28 mouse cellular contexts compared by ENCODE assay signal in genomic region chr10:22004763-22005162, GRCm38 (mm10).
DNase-seq lines count a peak whose midpoint lies in the region; ATAC-seq and TF ChIP-seq lines count a peak whose summit lies in the region.
"Had no signal": no experiment of that assay in that cellular context is flagged by ENCODE, and none has a peak within 500 bp of the region (broad histone marks: within the 10 kb centered on the region; RNA-seq: fewer than 3 reads in every experiment).

No protein-coding gene starts in this region.

- H3K4me1 ChIP-seq in forebrain, embryonic 10.5 days: peaks cover 6% of the 10 kb centered on the region; the same call in 1 of the 2 replicates
- no peaks in the 10 kb centered on the region for H3K4me1 ChIP-seq in forebrain, embryonic 14.5 days (ENCODE audit: control insufficient read depth, insufficient read depth, low read length)
- H3K4me1 ChIP-seq in intestine, embryonic 14.5 days (replicated peaks; ENCODE audit: control insufficient read depth, insufficient read depth, low read length): no peaks in the 10 kb centered on the region
- H3K4me1 ChIP-seq in intestine, embryonic 15.5 days (replicated peaks): no peaks in the 10 kb centered on the region
- H3K4me1 ChIP-seq in liver, postnatal 0 days (ENCODE audit: insufficient read depth): no peaks in the 10 kb centered on the region
- H3K4me1 ChIP-seq: embryonic facial prominence, embryonic 13.5 days; heart, embryonic 12.5 days; heart, embryonic 15.5 days had no signal

- TF ChIP-seq CTCF in liver, postnatal 0 days (IDR thresholded peaks at IDR 0.05; ENCODE audit: low read depth): no peak

- H3K27ac ChIP-seq in forebrain, embryonic 10.5 days: no peak overlapping the region
- H3K27ac ChIP-seq in forebrain, embryonic 14.5 days (ENCODE audit: low read depth, low read length): no peak overlapping the region
- H3K27ac ChIP-seq in intestine, embryonic 14.5 days (ENCODE audit: low read depth): no peak overlapping the region
- H3K27ac ChIP-seq in intestine, embryonic 15.5 days: no peak overlapping the region
- H3K27ac ChIP-seq in liver, postnatal 0 days (ENCODE audit: low read depth): no peak overlapping the region
- H3K27ac ChIP-seq: embryonic facial prominence, embryonic 10.5 days; embryonic facial prominence, embryonic 13.5 days; heart, embryonic 15.5 days; hindbrain, embryonic 10.5 days; hindbrain, embryonic 13.5 days had no signal

- H3K9ac ChIP-seq in forebrain, embryonic 14.5 days (ENCODE audit: low read length): no peak overlapping the region
- no peak overlapping the region for H3K9ac ChIP-seq in intestine, embryonic 14.5 days (ENCODE audit: low read length)
- H3K9ac ChIP-seq in intestine, embryonic 15.5 days: no peak overlapping the region
- no peak overlapping the region for H3K9ac ChIP-seq in liver, postnatal 0 days (replicated peaks)
- H3K9ac ChIP-seq: embryonic facial prominence, embryonic 13.5 days; heart, embryonic 12.5 days; heart, embryonic 15.5 days; hindbrain, embryonic 13.5 days had no signal

- peak; percentile 83 for TF ChIP-seq EP300 in liver, postnatal 0 days (IDR thresholded peaks at IDR 0.05; ENCODE audit: low read depth)

- DNase-seq in forebrain, embryonic 10.5 days (ENCODE audit: extremely low spot score, low spot score): peak; percentile 6
- no peak for DNase-seq in forebrain, embryonic 14.5 days (ENCODE audit: low spot score)
- DNase-seq in intestine, embryonic 14.5 days (ENCODE audit: low spot score): peak; percentile 25
- DNase-seq in liver, postnatal 0 days: no peak
- DNase-seq in liver: no peak
- DNase-seq: adrenal gland, postnatal 14 days; B cell, adult 2 months; cerebellum, adult 11-12 months; cerebellum, adult 8-10 months; cerebellum, postnatal 10 days; cerebellum, postnatal 36 days; embryo, embryonic 11 days; gastrocnemius, postnatal 10 days; gastrocnemius, postnatal 36 days; heart, postnatal 10 days had no signal

- H3K9me3 ChIP-seq in forebrain, embryonic 10.5 days: no peaks in the 10 kb centered on the region
- H3K9me3 ChIP-seq in forebrain, embryonic 14.5 days (replicated peaks; ENCODE audit: control insufficient read depth, low read length): no peaks in the 10 kb centered on the region
- H3K9me3 ChIP-seq in intestine, embryonic 14.5 days (ENCODE audit: control insufficient read depth, low read length): no peaks in the 10 kb centered on the region
- H3K9me3 ChIP-seq in intestine, embryonic 15.5 days: no peaks in the 10 kb centered on the region
- no peaks in the 10 kb centered on the region for H3K9me3 ChIP-seq in liver, postnatal 0 days (ENCODE audit: low read length)
- H3K9me3 ChIP-seq: embryonic facial prominence, embryonic 10.5 days; embryonic facial prominence, embryonic 13.5 days; G1E; heart, embryonic 12.5 days; heart, embryonic 15.5 days; hindbrain, embryonic 10.5 days; hindbrain, embryonic 13.5 days had no signal

- WGBS in forebrain, embryonic 10.5 days: 83% methylated on average over 5 of the region's 5 CpGs
- WGBS in forebrain, embryonic 14.5 days: 86% methylated on average over 5 of the region's 5 CpGs
- 60% methylated on average over 5 of the region's 5 CpGs for WGBS in intestine, embryonic 14.5 days
- 57% methylated on average over 5 of the region's 5 CpGs for WGBS in intestine, embryonic 15.5 days
- 67% methylated on average over 5 of the region's 5 CpGs for WGBS in liver, postnatal 0 days (ENCODE audit: insufficient replicate concordance)

- no peak for ATAC-seq in forebrain, embryonic 14.5 days
- no peak for ATAC-seq in intestine, embryonic 14.5 days (replicated peaks; ENCODE audit: low FRiP score, low TSS enrichment, low read depth)
- no peak for ATAC-seq in intestine, embryonic 15.5 days
- peak; percentile 10; the same call in 1 of the 2 replicates for ATAC-seq in liver, postnatal 0 days
- ATAC-seq: forebrain, embryonic 16.5 days; hindbrain, embryonic 16.5 days; Patski had no signal

- no peak overlapping the region for H3K4me2 ChIP-seq in forebrain, embryonic 14.5 days (ENCODE audit: low read length)
- H3K4me2 ChIP-seq in intestine, embryonic 14.5 days (ENCODE audit: low read length): no peak overlapping the region
- no peak overlapping the region for H3K4me2 ChIP-seq in intestine, embryonic 15.5 days (replicated peaks)
- H3K4me2 ChIP-seq in liver, postnatal 0 days (ENCODE audit: low read depth, low read length): no peak overlapping the region
- H3K4me2 ChIP-seq: embryonic facial prominence, embryonic 13.5 days; heart, embryonic 12.5 days; heart, embryonic 15.5 days; hindbrain, embryonic 13.5 days had no signal

- H3K27me3 ChIP-seq in forebrain, embryonic 10.5 days (ENCODE audit: poor library complexity, severe bottlenecking): no peaks in the 10 kb centered on the region
- no peaks in the 10 kb centered on the region for H3K27me3 ChIP-seq in forebrain, embryonic 14.5 days (replicated peaks; ENCODE audit: control insufficient read depth, insufficient read depth, low read length)
- H3K27me3 ChIP-seq in intestine, embryonic 14.5 days (replicated peaks; ENCODE audit: control insufficient read depth, insufficient read depth, low read length): no peaks in the 10 kb centered on the region
- H3K27me3 ChIP-seq in intestine, embryonic 15.5 days (replicated peaks): no peaks in the 10 kb centered on the region
- H3K27me3 ChIP-seq in liver, postnatal 0 days (ENCODE audit: insufficient read depth, low read length): no peaks in the 10 kb centered on the region
- H3K27me3 ChIP-seq: CH12.LX; embryonic facial prominence, embryonic 13.5 days; heart, embryonic 12.5 days; heart, embryonic 15.5 days; hindbrain, embryonic 13.5 days; Patski had no signal

- no peaks in the 10 kb centered on the region for H3K36me3 ChIP-seq in forebrain, embryonic 10.5 days (replicated peaks)
- no peaks in the 10 kb centered on the region for H3K36me3 ChIP-seq in forebrain, embryonic 14.5 days (ENCODE audit: control insufficient read depth, insufficient read depth, low read length)
- no peaks in the 10 kb centered on the region for H3K36me3 ChIP-seq in intestine, embryonic 14.5 days (ENCODE audit: control insufficient read depth, insufficient read depth, low read length)
- no peaks in the 10 kb centered on the region for H3K36me3 ChIP-seq in intestine, embryonic 15.5 days
- no peaks in the 10 kb centered on the region for H3K36me3 ChIP-seq in liver, postnatal 0 days (replicated peaks; ENCODE audit: insufficient read depth, low read length)
- H3K36me3 ChIP-seq: embryonic facial prominence, embryonic 10.5 days; embryonic facial prominence, embryonic 13.5 days; heart, embryonic 12.5 days; heart, embryonic 15.5 days; hindbrain, embryonic 10.5 days; hindbrain, embryonic 13.5 days had no signal

- H3K4me3 ChIP-seq in forebrain, embryonic 10.5 days: no peak overlapping the region
- H3K4me3 ChIP-seq in forebrain, embryonic 14.5 days (ENCODE audit: low read depth, low read length): no peak overlapping the region
- no peak overlapping the region for H3K4me3 ChIP-seq in intestine, embryonic 14.5 days (ENCODE audit: low read depth, low read length)
- H3K4me3 ChIP-seq in intestine, embryonic 15.5 days (replicated peaks): no peak overlapping the region
- H3K4me3 ChIP-seq in liver, postnatal 0 days (ENCODE audit: low read depth, low read length): no peak overlapping the region
- H3K4me3 ChIP-seq: embryonic facial prominence, embryonic 10.5 days; embryonic facial prominence, embryonic 13.5 days; erythroblast, embryonic 14.5 days; heart, embryonic 12.5 days; heart, embryonic 15.5 days; hindbrain, embryonic 10.5 days; hindbrain, embryonic 13.5 days had no signal

Comparison
In these comparisons a context has a peak if more than half of its experiments do, and no peak if none do; other contexts are left out.
1. DNase-seq: peak in forebrain, embryonic 10.5 days (single experiment) and intestine, embryonic 14.5 days (single experiment); none in forebrain, embryonic 14.5 days (single experiment), liver, postnatal 0 days (single experiment) and liver (single experiment).